Mouse (Mus musculus) urinary bladder, postnatal 0 days (tissue): Measurements from ENCODE around the gene Gm13275. TPM values are rescaled to one million over a fixed set of nuclear protein-coding genes. Genes with fewer than 3 reads are reported as not detected.

ENCODE experiments used
- polyA plus RNA-seq: library from polyadenylated mRNA; unstranded; fragments of >200 nt; fragmentation: Nextera tagmentation; extraction: Ambion mirVana; gene quantifications from 2 replicates; pipeline ENCODE4 v1.2.1, GENCODE M21; 2015

The Gm13275 gene
- polyA plus RNA-seq, result not detected in 2 replicates

DNA sequence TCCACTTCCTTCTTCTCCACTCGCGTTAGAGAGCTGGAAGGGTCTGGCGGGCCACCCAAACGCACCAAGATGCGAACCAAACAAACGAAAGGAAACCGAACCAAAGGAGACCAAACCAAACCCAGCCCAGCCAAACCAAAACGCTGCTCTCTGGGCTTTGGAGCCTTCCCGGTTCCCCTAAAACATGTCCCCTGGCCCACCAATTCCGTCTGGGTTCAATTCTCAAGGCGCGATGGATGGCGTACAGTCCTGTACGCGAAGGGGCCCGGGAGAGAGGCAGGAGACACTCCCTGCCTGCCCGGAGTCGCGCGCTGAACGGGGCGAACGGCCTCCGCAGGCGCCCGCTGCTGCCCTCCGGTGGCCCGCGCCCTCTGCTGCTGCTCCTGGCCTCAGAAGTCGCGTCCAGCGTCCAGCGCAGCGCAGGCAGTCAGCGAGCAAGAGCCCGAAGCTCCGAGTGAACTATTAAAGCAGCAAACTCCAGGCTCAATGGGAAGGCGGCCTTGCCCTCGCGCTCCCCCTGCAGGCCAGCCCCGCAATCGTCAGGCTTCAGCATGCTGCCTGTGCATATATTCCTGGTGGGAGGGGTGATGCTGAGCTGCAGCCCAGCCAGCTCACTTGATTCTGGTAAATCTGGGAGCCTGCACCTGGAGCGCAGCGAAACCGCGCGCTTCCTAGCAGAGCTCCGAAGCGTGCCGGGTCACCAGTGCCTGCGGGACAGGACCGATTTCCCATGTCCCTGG is at the start of gene Gm13275:
TSS of gene Gm13275 (plus strand) at position 552 of the 740 bp plus-strand sequence.

DNA sequence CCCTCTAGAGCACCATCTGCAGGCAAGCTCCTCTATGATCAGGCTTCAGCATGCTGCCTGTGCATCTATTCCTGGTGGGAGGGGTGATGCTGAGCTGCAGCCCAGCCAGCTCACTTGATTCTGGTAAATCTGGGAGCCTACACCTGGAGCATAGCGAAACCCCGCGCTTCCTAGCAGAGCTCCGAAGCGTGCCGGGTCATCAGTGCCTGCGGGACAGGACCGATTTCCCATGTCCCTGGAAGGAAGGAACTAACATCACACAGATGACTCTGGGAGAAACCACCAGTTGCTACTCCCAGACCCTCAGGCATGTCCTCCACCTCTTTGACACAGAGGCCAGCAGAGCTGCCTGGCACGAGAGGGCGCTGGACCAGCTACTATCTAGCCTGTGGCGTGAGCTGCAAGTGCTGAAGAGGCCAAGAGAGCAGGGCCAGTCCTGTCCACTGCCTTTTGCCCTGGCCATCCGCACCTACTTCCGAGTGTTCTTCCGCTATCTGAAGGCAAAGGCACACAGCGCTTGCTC is 39.4 kb upstream of the Gm13275 start, which contains the start of gene Gm13271:
TSS of gene Gm13271 (plus strand) at position 51 of the 523 bp plus-strand sequence.

DNA sequence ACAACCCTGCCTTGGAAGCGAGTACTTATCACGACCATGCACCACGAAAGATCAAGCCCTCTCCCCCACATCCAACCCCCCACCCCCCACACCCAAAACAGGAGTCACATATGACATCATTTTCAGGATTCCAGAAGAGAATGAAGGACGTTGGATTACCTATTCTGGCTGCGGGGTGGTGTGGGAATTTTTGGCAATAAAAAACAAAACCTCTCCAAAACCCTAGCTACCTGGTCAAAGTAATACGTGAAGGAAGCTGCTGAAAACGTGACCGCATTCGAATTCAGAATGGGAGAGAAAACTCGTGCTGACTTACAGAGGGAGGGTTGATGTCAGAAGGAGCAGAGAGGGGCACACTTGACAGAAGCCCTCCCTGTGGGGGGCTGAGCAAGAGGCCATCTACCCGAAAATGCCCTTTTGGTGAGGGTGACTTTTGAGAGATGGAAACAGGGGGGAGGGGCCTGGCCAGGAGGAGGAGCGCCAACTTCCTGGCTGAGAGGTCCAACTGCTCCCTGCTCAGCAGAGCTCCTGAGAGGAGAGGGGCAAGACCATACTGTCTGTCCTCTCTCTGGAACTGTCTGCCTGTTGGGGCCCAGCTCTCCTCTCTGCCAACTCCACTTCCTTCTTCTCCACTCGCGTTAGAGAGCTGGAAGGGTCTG is 34.5 kb upstream of the Gm13275 start, which contains the start of gene Gm13283:
TSS of gene Gm13283 (plus strand) at position 510 of the 659 bp plus-strand sequence.

GRCm38 (mm10) chr4:88773534-88773933 is 20.8 kb upstream of the Gm13275 start, which contains the start of gene Gm13290:
Gene Gm13290 (plus strand): TSS chr4:88773834.

GRCm38 (mm10) chr4:88776622-88777021 is 17.7 kb upstream of the Gm13275 start, which contains the start of gene Gm13289:
Gene Gm13289 (plus strand): TSS chr4:88776922.

DNA sequence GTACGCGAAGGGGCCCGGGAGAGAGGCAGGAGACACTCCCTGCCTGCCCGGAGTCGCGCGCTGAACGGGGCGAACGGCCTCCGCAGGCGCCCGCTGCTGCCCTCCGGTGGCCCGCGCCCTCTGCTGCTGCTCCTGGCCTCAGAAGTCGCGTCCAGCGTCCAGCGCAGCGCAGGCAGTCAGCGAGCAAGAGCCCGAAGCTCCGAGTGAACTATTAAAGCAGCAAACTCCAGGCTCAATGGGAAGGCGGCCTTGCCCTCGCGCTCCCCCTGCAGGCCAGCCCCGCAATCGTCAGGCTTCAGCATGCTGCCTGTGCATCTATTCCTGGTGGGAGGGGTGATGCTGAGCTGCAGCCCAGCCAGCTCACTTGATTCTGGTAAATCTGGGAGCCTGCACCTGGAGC is 14.7 kb upstream of the Gm13275 start, which contains the start of gene Gm13272:
TSS of gene Gm13272 (plus strand) at position 301 of the 400 bp plus-strand sequence.

DNA sequence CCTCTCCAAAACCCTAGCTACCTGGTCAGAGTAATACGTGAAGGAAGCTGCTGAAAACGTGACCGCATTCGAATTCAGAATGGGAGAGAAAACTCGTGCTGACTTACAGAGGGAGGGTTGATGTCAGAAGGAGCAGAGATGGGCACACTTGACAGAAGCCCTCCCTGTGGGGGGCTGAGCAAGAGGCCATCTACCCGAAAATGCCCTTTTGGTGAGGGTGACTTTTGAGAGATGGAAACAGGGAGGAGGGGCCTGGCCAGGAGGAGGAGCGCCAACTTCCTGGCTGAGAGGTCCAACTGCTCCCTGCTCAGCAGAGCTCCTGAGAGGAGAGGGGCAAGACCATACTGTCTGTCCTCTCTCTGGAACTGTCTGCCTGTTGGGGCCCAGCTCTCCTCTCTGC is 12.5 kb upstream of the Gm13275 start, which contains the start of gene Ifnz:
TSS of gene Ifnz (plus strand) at position 301 of the 400 bp plus-strand sequence.

DNA sequence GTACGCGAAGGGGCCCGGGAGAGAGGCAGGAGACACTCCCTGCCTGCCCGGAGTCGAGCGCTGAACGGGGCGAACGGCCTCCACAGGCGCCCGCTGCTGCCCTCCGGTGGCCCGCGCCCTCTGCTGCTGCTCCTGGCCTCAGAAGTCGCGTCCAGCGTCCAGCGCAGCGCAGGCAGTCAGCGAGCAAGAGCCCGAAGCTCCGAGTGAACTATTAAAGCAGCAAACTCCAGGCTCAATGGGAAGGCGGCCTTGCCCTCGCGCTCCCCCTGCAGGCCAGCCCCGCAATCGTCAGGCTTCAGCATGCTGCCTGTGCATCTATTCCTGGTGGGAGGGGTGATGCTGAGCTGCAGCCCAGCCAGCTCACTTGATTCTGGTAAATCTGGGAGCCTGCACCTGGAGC is 8.9 kb upstream of the Gm13275 start, which contains the start of gene Gm13276:
TSS of gene Gm13276 (plus strand) at position 301 of the 400 bp plus-strand sequence.

GRCm38 (mm10) chr4:88788402-88788801 is 5.9 kb upstream of the Gm13275 start, which contains the start of gene Gm13277:
Gene Gm13277 (plus strand): TSS chr4:88788632.

DNA sequence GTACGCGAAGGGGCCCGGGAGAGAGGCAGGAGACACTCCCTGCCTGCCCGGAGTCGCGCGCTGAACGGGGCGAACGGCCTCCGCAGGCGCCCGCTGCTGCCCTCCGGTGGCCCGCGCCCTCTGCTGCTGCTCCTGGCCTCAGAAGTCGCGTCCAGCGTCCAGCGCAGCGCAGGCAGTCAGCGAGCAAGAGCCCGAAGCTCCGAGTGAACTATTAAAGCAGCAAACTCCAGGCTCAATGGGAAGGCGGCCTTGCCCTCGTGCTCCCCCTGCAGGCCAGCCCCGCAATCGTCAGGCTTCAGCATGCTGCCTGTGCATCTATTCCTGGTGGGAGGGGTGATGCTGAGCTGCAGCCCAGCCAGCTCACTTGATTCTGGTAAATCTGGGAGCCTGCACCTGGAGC is 3.0 kb upstream of the Gm13275 start, which contains the start of gene Gm13278:
TSS of gene Gm13278 (plus strand) at position 301 of the 400 bp plus-strand sequence.

DNA sequence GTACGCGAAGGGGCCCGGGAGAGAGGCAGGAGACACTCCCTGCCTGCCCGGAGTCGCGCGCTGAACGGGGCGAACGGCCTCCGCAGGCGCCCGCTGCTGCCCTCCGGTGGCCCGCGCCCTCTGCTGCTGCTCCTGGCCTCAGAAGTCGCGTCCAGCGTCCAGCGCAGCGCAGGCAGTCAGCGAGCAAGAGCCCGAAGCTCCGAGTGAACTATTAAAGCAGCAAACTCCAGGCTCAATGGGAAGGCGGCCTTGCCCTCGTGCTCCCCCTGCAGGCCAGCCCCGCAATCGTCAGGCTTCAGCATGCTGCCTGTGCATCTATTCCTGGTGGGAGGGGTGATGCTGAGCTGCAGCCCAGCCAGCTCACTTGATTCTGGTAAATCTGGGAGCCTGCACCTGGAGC is 2.8 kb downstream of the Gm13275 start, which contains the start of gene Gm13279:
TSS of gene Gm13279 (plus strand) at position 301 of the 400 bp plus-strand sequence.

DNA sequence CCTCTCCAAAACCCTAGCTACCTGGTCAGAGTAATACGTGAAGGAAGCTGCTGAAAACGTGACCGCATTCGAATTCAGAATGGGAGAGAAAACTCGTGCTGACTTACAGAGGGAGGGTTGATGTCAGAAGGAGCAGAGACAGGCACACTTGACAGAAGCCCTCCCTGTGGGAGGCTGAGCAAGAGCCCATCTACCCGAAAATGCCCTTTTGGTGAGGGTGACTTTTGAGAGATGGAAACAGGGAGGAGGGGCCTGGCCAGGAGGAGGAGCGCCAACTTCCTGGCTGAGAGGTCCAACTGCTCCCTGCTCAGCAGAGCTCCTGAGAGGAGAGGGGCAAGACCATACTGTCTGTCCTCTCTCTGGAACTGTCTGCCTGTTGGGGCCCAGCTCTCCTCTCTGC is 5.1 kb downstream of the Gm13275 start, which contains the start of gene Gm13285:
TSS of gene Gm13285 (plus strand) at position 301 of the 400 bp plus-strand sequence.

DNA sequence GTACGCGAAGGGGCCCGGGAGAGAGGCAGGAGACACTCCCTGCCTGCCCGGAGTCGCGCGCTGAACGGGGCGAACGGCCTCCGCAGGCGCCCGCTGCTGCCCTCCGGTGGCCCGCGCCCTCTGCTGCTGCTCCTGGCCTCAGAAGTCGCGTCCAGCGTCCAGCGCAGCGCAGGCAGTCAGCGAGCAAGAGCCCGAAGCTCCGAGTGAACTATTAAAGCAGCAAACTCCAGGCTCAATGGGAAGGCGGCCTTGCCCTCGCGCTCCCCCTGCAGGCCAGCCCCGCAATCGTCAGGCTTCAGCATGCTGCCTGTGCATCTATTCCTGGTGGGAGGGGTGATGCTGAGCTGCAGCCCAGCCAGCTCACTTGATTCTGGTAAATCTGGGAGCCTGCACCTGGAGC is 8.7 kb downstream of the Gm13275 start, which contains the start of gene Gm13287:
TSS of gene Gm13287 (plus strand) at position 301 of the 400 bp plus-strand sequence.

DNA sequence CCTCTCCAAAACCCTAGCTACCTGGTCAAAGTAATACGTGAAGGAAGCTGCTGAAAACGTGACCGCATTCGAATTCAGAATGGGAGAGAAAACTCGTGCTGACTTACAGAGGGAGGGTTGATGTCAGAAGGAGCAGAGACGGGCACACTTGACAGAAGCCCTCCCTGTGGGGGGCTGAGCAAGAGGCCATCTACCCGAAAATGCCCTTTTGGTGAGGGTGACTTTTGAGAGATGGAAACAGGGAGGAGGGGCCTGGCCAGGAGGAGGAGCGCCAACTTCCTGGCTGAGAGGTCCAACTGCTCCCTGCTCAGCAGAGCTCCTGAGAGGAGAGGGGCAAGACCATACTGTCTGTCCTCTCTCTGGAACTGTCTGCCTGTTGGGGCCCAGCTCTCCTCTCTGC is 10.9 kb downstream of the Gm13275 start, which contains the start of gene Gm13288:
TSS of gene Gm13288 (plus strand) at position 301 of the 400 bp plus-strand sequence.

GRCm38 (mm10) chr4:88815928-88816327 is 21.6 kb downstream of the Gm13275 start, which contains the start of gene Ifna7:
Gene Ifna7 (plus strand): TSS chr4:88816228.

GRCm38 (mm10) chr4:88819659-88820058 is 25.4 kb downstream of the Gm13275 start, which contains the start of gene Ifna11:
Gene Ifna11 (plus strand): TSS chr4:88819959.

DNA sequence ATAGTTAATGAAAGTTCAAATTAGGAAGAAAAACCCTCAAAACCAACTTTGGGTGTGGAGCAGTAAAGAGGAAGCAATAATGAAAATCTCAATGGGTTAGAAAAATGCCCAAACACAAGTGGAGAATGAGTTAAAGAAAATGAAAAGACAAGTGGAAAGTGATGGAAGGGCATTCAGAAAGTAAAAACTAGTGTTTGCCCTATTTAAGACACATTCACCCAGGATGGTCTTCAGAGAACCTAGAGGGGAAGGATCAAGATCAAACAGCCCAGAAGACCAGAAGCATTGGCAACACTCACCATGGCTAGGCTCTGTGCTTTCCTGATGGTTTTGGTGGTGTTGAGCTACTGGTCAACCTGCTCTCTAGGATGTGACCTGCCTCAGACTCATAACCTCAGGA is 32.8 kb downstream of the Gm13275 start, which contains the start of gene Ifna6:
TSS of gene Ifna6 (plus strand) at position 301 of the 400 bp plus-strand sequence.

DNA sequence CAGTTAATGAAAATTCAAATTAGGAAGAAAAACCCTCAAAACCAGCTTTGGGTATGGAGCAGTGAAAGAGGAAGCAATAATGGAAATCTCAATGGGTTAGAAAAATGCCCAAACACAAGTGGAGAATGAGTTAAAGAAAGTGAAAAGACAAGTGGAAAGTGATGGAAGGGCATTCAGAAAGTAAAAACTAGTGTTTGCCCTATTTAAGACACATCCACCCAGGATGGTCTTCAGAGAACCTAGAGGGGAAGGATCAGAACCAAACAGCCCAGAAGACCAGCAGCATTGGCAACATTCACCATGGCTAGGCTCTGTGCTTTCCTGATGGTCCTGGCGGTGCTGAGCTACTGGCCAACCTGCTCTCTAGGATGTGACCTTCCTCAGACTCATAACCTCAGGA is 40.9 kb downstream of the Gm13275 start, which contains the start of gene Ifna5:
TSS of gene Ifna5 (plus strand) at position 301 of the 400 bp plus-strand sequence.

GRCm38 (mm10) chr4:88841438-88841911 is 47.2 kb downstream of the Gm13275 start, which contains the start of gene Ifna4:
Gene Ifna4 (plus strand): TSS chr4:88841861.

